Mouse (Mus musculus): ENCODE results near the gene Rnf207.

The Rnf207 gene

GRCm38 (mm10) chr4:152273621-152274236 is 45.1 kb downstream of the Rnf207 start, which contains the start of gene Gpr153:
Gene Gpr153, plus strand, starts transcription at chr4:152274232.
- in situ Hi-C loops (cut with MboI, MseI) = no loop called here

- in situ Hi-C loops (cut with MboI, MseI) = no loop called here
Observed at GRCm38 (mm10) chr4:152273191-152273590, 45.6 kb downstream of the Rnf207 start.

- in situ Hi-C loops (cut with MboI, MseI) = no loop called here
Observed at GRCm38 (mm10) chr4:152272449-152273049, 46.2 kb downstream of the Rnf207 start.

GRCm38 (mm10) chr4:152272006-152272405 is 46.8 kb downstream of the Rnf207 start:
- in situ Hi-C loops (cut with MboI, MseI) = no loop called here

- in situ Hi-C loops (cut with MboI, MseI) = no loop called here
Observed at GRCm38 (mm10) chr4:152271334-152271733, 47.5 kb downstream of the Rnf207 start.

- in situ Hi-C loops (cut with MboI, MseI) = no loop called here
Observed at GRCm38 (mm10) chr4:152270599-152270998, 48.2 kb downstream of the Rnf207 start.

- in situ Hi-C loops (cut with MboI, MseI) = no loop called here
Observed at GRCm38 (mm10) chr4:152269967-152270366, 48.8 kb downstream of the Rnf207 start.

GRCm38 (mm10) chr4:152267748-152268369 is 50.9 kb downstream of the Rnf207 start:
- in situ Hi-C loops (cut with MboI, MseI) = no loop called here

GRCm38 (mm10) chr4:152266236-152266895 is 52.4 kb downstream of the Rnf207 start:
- in situ Hi-C loops (cut with MboI, MseI) = no loop called here

- in situ Hi-C loops (cut with MboI, MseI) = no loop called here
Observed at GRCm38 (mm10) chr4:152265791-152266190, 53.0 kb downstream of the Rnf207 start.

- in situ Hi-C loops (cut with MboI, MseI) = no loop called here
Observed at GRCm38 (mm10) chr4:152264867-152265568, 53.8 kb downstream of the Rnf207 start.

- in situ Hi-C loops (cut with MboI, MseI) = no loop called here
Observed at GRCm38 (mm10) chr4:152264177-152264530, 54.6 kb downstream of the Rnf207 start.

- in situ Hi-C loops (cut with MboI, MseI) = no loop called here
Observed at GRCm38 (mm10) chr4:152263512-152264176, 55.1 kb downstream of the Rnf207 start.

GRCm38 (mm10) chr4:152263089-152263488 is 55.7 kb downstream of the Rnf207 start:
- in situ Hi-C loops (cut with MboI, MseI) = no loop called here

- in situ Hi-C loops (cut with MboI, MseI) = no loop called here
Observed at GRCm38 (mm10) chr4:152262187-152262586, 56.6 kb downstream of the Rnf207 start.

- in situ Hi-C loops (cut with MboI, MseI) = no loop called here
Observed at GRCm38 (mm10) chr4:152260451-152260850, 58.3 kb downstream of the Rnf207 start.

GRCm38 (mm10) chr4:152257070-152257469 is 61.7 kb downstream of the Rnf207 start:
- in situ Hi-C loops (cut with MboI, MseI) = no loop called here

Measured in T-helper 2 cell (primary cell).